Mouse (Mus musculus) liver, adult 2 months (tissue): Measurements from ENCODE around the gene Olfr1377.

ENCODE experiments used
- CTCF ChIP-seq: fragments of 200-500 bp; IDR thresholded peaks from 2 replicates; pipeline ENCODE4 v1.5.1; 2011; ENCODE audit warnings: low read depth, low read length, control low read depth
- POLR2A ChIP-seq: fragments of 200-500 bp; IDR thresholded peaks from 2 replicates; pipeline ENCODE4 v1.6.1; 2011; ENCODE audit warnings: low read length, control low read depth; ENCODE audit not compliant: insufficient read depth; ENCODE audit errors: extremely low read depth

DNA sequence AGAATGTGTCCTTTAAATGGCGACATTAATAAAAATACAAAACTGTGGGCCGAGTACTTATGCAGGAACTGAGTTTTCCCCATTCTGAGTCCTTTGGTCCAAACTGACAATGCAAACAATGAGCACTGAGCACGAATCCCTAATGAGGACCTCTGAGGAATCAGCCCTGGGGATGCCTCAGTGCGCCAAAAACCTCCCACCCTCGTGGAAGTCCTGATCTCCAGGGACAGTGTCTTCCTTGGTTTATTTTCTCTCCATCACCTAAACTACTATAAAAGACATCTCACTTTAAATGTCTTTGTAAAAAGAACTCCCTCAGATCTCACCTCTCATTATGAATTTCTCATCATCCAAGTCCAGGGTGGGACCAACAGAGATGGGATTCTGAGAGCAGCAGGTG lies at the start of gene Olfr1377:
- TF ChIP-seq POLR2A (no peak), CTCF (no peak)
